20 mouse cellular contexts compared by ENCODE assay signal in genomic region chr3:95286011-95286410, GRCm38 (mm10). TPM values are rescaled to one million over a fixed set of nuclear protein-coding genes. Genes with fewer than 3 reads are reported as not detected.
DNase-seq lines count a peak whose midpoint lies in the region; ATAC-seq and TF ChIP-seq lines count a peak whose summit lies in the region.
"Had no signal": no experiment of that assay in that cellular context is flagged by ENCODE, and none has a peak within 500 bp of the region (broad histone marks: within the 10 kb centered on the region; RNA-seq: fewer than 3 reads in every experiment).

No protein-coding gene starts in this region.

- no peak overlapping the region for H3K4me3 ChIP-seq in limb, embryonic 11.5 days (ENCODE audit: low read depth, low read length)
- no peak overlapping the region for H3K4me3 ChIP-seq in limb, embryonic 10.5 days
- H3K4me3 ChIP-seq in E14TG2a.4 (replicated peaks; ENCODE audit: low read length) = peak overlapping the region; percentile 95
- H3K4me3 ChIP-seq in brown adipose tissue, adult 24 weeks (ENCODE audit: insufficient read depth, low read depth, low read length) = peak overlapping the region; percentile 20
- H3K4me3 ChIP-seq: embryonic facial prominence, embryonic 15.5 days; forebrain, embryonic 15.5 days; heart, embryonic 13.5 days; hindbrain, embryonic 10.5 days; neural tube, embryonic 13.5 days had no signal

- no peak for ATAC-seq in limb, embryonic 11.5 days (ENCODE audit: insufficient number of reproducible peaks, low FRiP score, low TSS enrichment, low read depth)
- ATAC-seq: forebrain, embryonic 15.5 days; inflammation-experienced regulatory T-cells, adult 6 months had no signal

- intact Hi-C loops in gastrocnemius, postnatal 14 days (cut with DNase I; ENCODE audit: low total_unique reads) = no loop called here

- 61% methylated on average over 5 of the region's 5 CpGs for WGBS in limb, embryonic 11.5 days
- WGBS in limb, embryonic 10.5 days = 67% methylated on average over 5 of the region's 5 CpGs

- H3K9ac ChIP-seq in limb, embryonic 11.5 days (ENCODE audit: low read length) = no peak overlapping the region
- H3K9ac ChIP-seq: embryonic facial prominence, embryonic 15.5 days; forebrain, embryonic 15.5 days; heart, embryonic 13.5 days; lung, embryonic 14.5 days; neural tube, embryonic 13.5 days had no signal

- H3K27me3 ChIP-seq in limb, embryonic 11.5 days (ENCODE audit: control insufficient read depth, insufficient read depth, low read length) = no peaks in the 10 kb centered on the region
- no peaks in the 10 kb centered on the region for H3K27me3 ChIP-seq in limb, embryonic 10.5 days (ENCODE audit: low read depth, poor library complexity, severe bottlenecking)
- H3K27me3 ChIP-seq in E14TG2a.4 (ENCODE audit: insufficient read depth, low read length) = no peaks in the 10 kb centered on the region
- H3K27me3 ChIP-seq: embryonic facial prominence, embryonic 15.5 days; forebrain, embryonic 15.5 days; heart, embryonic 13.5 days; neural tube, embryonic 13.5 days had no signal

- H3K4me2 ChIP-seq in limb, embryonic 11.5 days (ENCODE audit: low read depth, severe bottlenecking) = no peak overlapping the region
- H3K4me2 ChIP-seq: embryonic facial prominence, embryonic 15.5 days; forebrain, embryonic 15.5 days; heart, embryonic 13.5 days; lung, embryonic 14.5 days had no signal

- peaks cover 2% of the 10 kb centered on the region; the same call in 1 of the 2 replicates for H3K36me3 ChIP-seq in limb, embryonic 11.5 days (ENCODE audit: control insufficient read depth, insufficient read depth, low read length)
- H3K36me3 ChIP-seq in limb, embryonic 10.5 days = peaks cover 27% of the 10 kb centered on the region
- H3K36me3 ChIP-seq in E14TG2a.4 (ENCODE audit: insufficient read depth, low read length) = peaks cover 51% of the 10 kb centered on the region

- no peak overlapping the region for H3K27ac ChIP-seq in limb, embryonic 11.5 days (replicated peaks; ENCODE audit: low read depth, low read length)
- H3K27ac ChIP-seq in limb, embryonic 10.5 days = no peak overlapping the region
- H3K27ac ChIP-seq in brown adipose tissue, adult 24 weeks (replicated peaks; ENCODE audit: low read depth, low read length) = peak overlapping the region; percentile 54
- H3K27ac ChIP-seq: embryonic facial prominence, embryonic 15.5 days; forebrain, embryonic 15.5 days; heart, embryonic 13.5 days; hindbrain, embryonic 10.5 days; neural tube, embryonic 13.5 days had no signal

- no peak for TF ChIP-seq CTCF in E14TG2a.4 (conservative IDR thresholded peaks at IDR 0.05; ENCODE audit: low read length)

- DNase-seq in limb, embryonic 11.5 days (ENCODE audit: low spot score) = peak; percentile 17
- no peak for DNase-seq in limb, embryonic 10.5 days (ENCODE audit: low spot score)
- DNase-seq in kidney, postnatal 25 days = peak; percentile 51 to 71
- no peak for DNase-seq in urinary bladder, postnatal 36 days (ENCODE audit: low spot score in 2 of 2)
- DNase-seq in left cerebral cortex, adult 11 months (ENCODE audit: low spot score) = no peak
- DNase-seq in gastrocnemius, postnatal 14 days = no peak
- DNase-seq: adrenal gland, postnatal 25 days; cerebellum, adult 11 months; gastrocnemius, postnatal 36 days; lung, embryonic 14.5 days; retina, postnatal 1 day had no signal

- H3K9me3 ChIP-seq in limb, embryonic 11.5 days (ENCODE audit: control insufficient read depth, low read length) = no peaks in the 10 kb centered on the region
- H3K9me3 ChIP-seq in limb, embryonic 10.5 days (replicated peaks) = no peaks in the 10 kb centered on the region
- no peaks in the 10 kb centered on the region for H3K9me3 ChIP-seq in E14TG2a.4 (ENCODE audit: low read length)
- H3K9me3 ChIP-seq: embryonic facial prominence, embryonic 15.5 days; forebrain, embryonic 15.5 days; heart, embryonic 13.5 days; hindbrain, embryonic 10.5 days; neural tube, embryonic 13.5 days had no signal

- peaks cover 8% of the 10 kb centered on the region for H3K4me1 ChIP-seq in limb, embryonic 11.5 days (ENCODE audit: control insufficient read depth, insufficient read depth, low read length)
- H3K4me1 ChIP-seq in limb, embryonic 10.5 days = peaks cover 22% of the 10 kb centered on the region
- H3K4me1 ChIP-seq in E14TG2a.4 (replicated peaks; ENCODE audit: low read depth, low read length) = peaks cover 80% of the 10 kb centered on the region
- H3K4me1 ChIP-seq in brown adipose tissue, adult 24 weeks (ENCODE audit: control insufficient read depth, insufficient read depth, insufficient read length, low read length) = peaks cover 8% of the 10 kb centered on the region; the same call in 1 of the 2 replicates

RNA-seq across cellular contexts. Expression of gene Prune1, which starts 4.1 kb away (rescaled TPM):
- 26.8 and 27.6 TPM in 2 replicates for polyA plus RNA-seq in limb, embryonic 11.5 days (2014; fragmentation: Nextera tagmentation; extraction: Ambion mirVana)
- 27.7 and 30.5 TPM in 2 replicates for polyA plus RNA-seq in limb, embryonic 10.5 days (2016; fragmentation: Nextera tagmentation; extraction: Ambion mirVana)
- polyA plus RNA-seq in brown adipose tissue, adult 24 weeks (2012; ENCODE audit: insufficient read depth, insufficient read length, missing spikeins) = 11.9 and 16.3 TPM in 2 replicates
- total RNA-seq in gastrocnemius, postnatal 14 days (2021) = 10 to 100 TPM; 35.3 to 35.6 TPM

RNA-seq across cellular contexts. Expression of gene Mindy1, which starts 4.9 kb away (rescaled TPM):
- 34.9 and 35.4 TPM in 2 replicates for polyA plus RNA-seq in limb, embryonic 11.5 days (2014; fragmentation: Nextera tagmentation; extraction: Ambion mirVana)
- 25.8 and 33.0 TPM in 2 replicates for polyA plus RNA-seq in limb, embryonic 10.5 days (2016; fragmentation: Nextera tagmentation; extraction: Ambion mirVana)
- polyA plus RNA-seq in brown adipose tissue, adult 24 weeks (2012; ENCODE audit: insufficient read depth, insufficient read length, missing spikeins) = 22.1 and 23.5 TPM in 2 replicates
- 10 to 100 TPM; 19.6 to 22.5 TPM for total RNA-seq in gastrocnemius, postnatal 14 days (2021)

RNA-seq across cellular contexts. Expression of gene Anxa9, which starts 21.0 kb away (rescaled TPM):
- polyA plus RNA-seq in limb, embryonic 11.5 days (2014; fragmentation: Nextera tagmentation; extraction: Ambion mirVana) = 1.6 and 1.8 TPM in 2 replicates
- polyA plus RNA-seq in limb, embryonic 10.5 days (2016; fragmentation: Nextera tagmentation; extraction: Ambion mirVana) = 1.2 and 1.6 TPM in 2 replicates
- polyA plus RNA-seq in brown adipose tissue, adult 24 weeks (2012; ENCODE audit: insufficient read depth, insufficient read length, missing spikeins) = 0.63 and 1.5 TPM in 2 replicates
- total RNA-seq in gastrocnemius, postnatal 14 days (2021) = under 1 TPM; 0.18 to 0.27 TPM

RNA-seq across cellular contexts. Expression of gene Cers2, which starts 28.6 kb away (rescaled TPM):
- polyA plus RNA-seq in limb, embryonic 11.5 days (2014; fragmentation: Nextera tagmentation; extraction: Ambion mirVana) = 132 and 138 TPM in 2 replicates
- 131 and 144 TPM in 2 replicates for polyA plus RNA-seq in limb, embryonic 10.5 days (2016; fragmentation: Nextera tagmentation; extraction: Ambion mirVana)
- polyA plus RNA-seq in brown adipose tissue, adult 24 weeks (2012; ENCODE audit: insufficient read depth, insufficient read length, missing spikeins) = 178 and 185 TPM in 2 replicates
- 10 to 100 TPM; 27.8 to 33.2 TPM for total RNA-seq in gastrocnemius, postnatal 14 days (2021)

RNA-seq across cellular contexts. Expression of gene Bnipl, which starts 35.0 kb away (rescaled TPM):
- polyA plus RNA-seq in limb, embryonic 11.5 days (2014; fragmentation: Nextera tagmentation; extraction: Ambion mirVana) = 1.1 and 1.6 TPM in 2 replicates
- 0.35 and 0.79 TPM in 2 replicates for polyA plus RNA-seq in limb, embryonic 10.5 days (2016; fragmentation: Nextera tagmentation; extraction: Ambion mirVana)
- not detected in 2 replicates for polyA plus RNA-seq in brown adipose tissue, adult 24 weeks (2012; ENCODE audit: insufficient read depth, insufficient read length, missing spikeins)
- not detected for total RNA-seq in gastrocnemius, postnatal 14 days (2021)
- total RNA-seq: gastrocnemius, postnatal 36 days; midbrain, postnatal 0 days had no signal
- polyA plus RNA-seq: forebrain, embryonic 15.5 days; midbrain, postnatal 0 days; neural tube, embryonic 13.5 days had no signal

Comparison
In these comparisons a context has a peak if more than half of its experiments do, and no peak if none do; other contexts are left out.
1. DNase-seq: peak in limb, embryonic 11.5 days (single experiment) and kidney, postnatal 25 days (2 of 2); none in limb, embryonic 10.5 days (single experiment), urinary bladder, postnatal 36 days (0 of 2), left cerebral cortex, adult 11 months (single experiment) and gastrocnemius, postnatal 14 days (single experiment).
2. H3K4me3 ChIP-seq: peak in E14TG2a.4 (single experiment) and brown adipose tissue, adult 24 weeks (single experiment); none in limb, embryonic 11.5 days (single experiment) and limb, embryonic 10.5 days (single experiment).